Mouse (Mus musculus) embryo, embryonic 11 days (tissue): ENCODE measurements around the gene Aco1.

Experiments
- DNase-seq: peaks from one replicate; pipeline ENCODE4 v3.0.0-alpha.2; 2015

Gene Aco1

GRCm38 (mm10) chr4:40220437-40220836 is 77.6 kb downstream of the Aco1 start:
- DNase-seq = peak; percentile 33

- no peak for DNase-seq
These were observed 78.3 kb downstream of the Aco1 start for GRCm38 (mm10) chr4:40221004-40221760.

- DNase-seq = peak; percentile 6
These were observed 79.2 kb downstream of the Aco1 start for GRCm38 (mm10) chr4:40221876-40222585.

GRCm38 (mm10) chr4:40226095-40226494 is 83.2 kb downstream of the Aco1 start:
- DNase-seq = no peak

GRCm38 (mm10) chr4:40227131-40227530 is 84.2 kb downstream of the Aco1 start:
- DNase-seq = no peak

- DNase-seq = no peak
These were observed 85.0 kb downstream of the Aco1 start for GRCm38 (mm10) chr4:40227886-40228285.

- DNase-seq = no peak
These were observed 86.8 kb downstream of the Aco1 start for GRCm38 (mm10) chr4:40229723-40230122.

- no peak for DNase-seq
These were observed 90.3 kb downstream of the Aco1 start for GRCm38 (mm10) chr4:40233062-40233664.

GRCm38 (mm10) chr4:40234256-40234655 is 91.4 kb downstream of the Aco1 start:
- no peak for DNase-seq

GRCm38 (mm10) chr4:40236829-40237228 is 93.9 kb downstream of the Aco1 start:
- DNase-seq = no peak

- DNase-seq = peak; percentile 39
These were observed 95.9 kb downstream of the Aco1 start for GRCm38 (mm10) chr4:40238483-40239408.

- DNase-seq = peak; percentile 62
These were observed 96.8 kb downstream of the Aco1 start, which contains the start of gene Ddx58 for GRCm38 (mm10) chr4:40239409-40240271. Gene Ddx58 (minus strand): TSS chr4:40239828.

- DNase-seq = no peak
These were observed 97.4 kb downstream of the Aco1 start for GRCm38 (mm10) chr4:40240272-40240744.

- no peak for DNase-seq
These were observed 99.0 kb downstream of the Aco1 start for GRCm38 (mm10) chr4:40241928-40242327.

- no peak for DNase-seq
These were observed 100.1 kb downstream of the Aco1 start for GRCm38 (mm10) chr4:40243006-40243405.

- no peak for DNase-seq
These were observed 101.2 kb downstream of the Aco1 start for GRCm38 (mm10) chr4:40244035-40244434.
